Mouse (Mus musculus) bone marrow, adult 2 months (tissue): Measurements from ENCODE around the gene Tmem130.

Source experiments
- CTCF ChIP-seq: fragments of 200-500 bp; IDR thresholded peaks from 2 replicates; pipeline ENCODE4 v1.5.1; 2011; ENCODE audit warnings: low read length, control low read depth; ENCODE audit not compliant: control insufficient read depth, insufficient read depth
- POLR2A ChIP-seq: fragments of 200-500 bp; IDR thresholded peaks from 2 replicates; pipeline ENCODE4 v1.6.1; 2011; ENCODE audit warnings: low read depth, mild to moderate bottlenecking, control low read depth, low read length, borderline replicate concordance; ENCODE audit not compliant: control insufficient read depth

- no peak for TF ChIP-seq CTCF
- TF ChIP-seq POLR2A = no peak
These were observed 19.0 kb upstream of the Tmem130 start for GRCm38 (mm10) chr5:144780654-144781053.
